Mouse (Mus musculus): ENCODE measurements around the gene Crygn. TPM values are rescaled to one million over a fixed set of nuclear protein-coding genes. Genes with fewer than 3 reads are reported as not detected.

The Crygn gene
- polyA plus RNA-seq, 1 experiment = 28.5 TPM

DNA sequence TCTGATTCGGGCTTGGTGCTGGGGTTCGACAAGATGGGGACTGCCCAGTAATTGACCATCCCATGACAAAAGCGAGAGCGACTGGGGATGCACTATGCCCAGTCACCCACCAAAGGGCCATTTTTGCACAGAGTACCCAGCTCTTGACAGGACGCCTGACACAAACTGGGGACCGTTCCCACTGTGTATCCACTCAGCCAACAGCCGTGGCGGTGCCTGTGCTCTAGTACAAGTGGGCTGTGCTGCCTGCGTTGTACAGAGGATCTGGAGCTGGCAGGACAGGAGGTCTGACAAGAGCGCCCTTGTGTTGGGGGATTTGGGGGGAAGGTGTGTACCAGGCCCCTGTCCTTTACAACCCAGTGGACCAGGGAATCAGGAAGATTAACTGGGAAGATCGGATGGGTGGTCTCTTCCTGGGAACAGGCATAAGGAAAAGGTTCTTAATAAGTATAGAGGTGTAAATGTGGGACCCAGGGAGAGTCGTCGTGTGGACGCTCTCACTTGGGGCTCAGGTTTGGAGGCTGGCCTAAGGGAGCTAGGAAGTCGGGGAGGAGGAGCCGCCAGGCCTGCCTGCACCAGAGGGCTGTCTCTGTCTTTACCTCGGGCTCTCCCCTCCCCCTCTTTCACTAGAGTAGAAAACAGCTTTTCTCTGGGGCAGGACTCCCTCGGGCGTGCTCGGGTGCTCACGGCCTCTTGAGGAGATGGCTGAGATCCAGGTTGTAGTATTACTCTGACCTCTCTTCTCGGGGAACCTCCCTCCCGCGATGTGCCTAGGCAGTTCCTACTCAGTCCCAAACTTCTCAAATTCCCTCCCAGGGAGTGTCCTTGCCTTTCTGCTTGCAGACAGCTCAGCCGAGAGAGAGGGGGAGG lies 6.3 kb downstream of the Crygn start:
- no peaks in the 10 kb centered on the region for H3K4me1 ChIP-seq (ENCODE audit: control insufficient read depth, insufficient read depth, low read length)
- peak overlapping the region; percentile 68 for H3K4me3 ChIP-seq (replicated peaks; ENCODE audit: control insufficient read depth, low read depth, low read length)
- 3% methylated on average over 25 of the region's 25 CpGs for WGBS
- no peak for TF ChIP-seq CTCF (IDR thresholded peaks at IDR 0.05; ENCODE audit: control insufficient read depth, insufficient read depth, low read length)
- TF ChIP-seq POLR2A (IDR thresholded peaks at IDR 0.05; ENCODE audit: borderline replicate concordance, control insufficient read depth, low read depth, low read length) = peak; percentile 32; the same call in 1 of the 2 replicates
- H3K27ac ChIP-seq (ENCODE audit: control insufficient read depth, insufficient read depth, low read depth, low read length, poor library complexity) = peak overlapping the region; percentile 38

- Histone ChIP-seq H3K4me3 (replicated peaks; ENCODE audit: control insufficient read depth, low read depth, low read length) (peak overlapping the region; percentile 68), H3K4me1 (ENCODE audit: control insufficient read depth, insufficient read depth, low read length) (no peaks in the 10 kb centered on the region), H3K27ac (ENCODE audit: control insufficient read depth, insufficient read depth, low read depth, low read length, poor library complexity) (peak overlapping the region; percentile 92)
- WGBS = 8% methylated on average over 56 of the region's 59 CpGs
- TF ChIP-seq CTCF (IDR thresholded peaks at IDR 0.05; ENCODE audit: control insufficient read depth, insufficient read depth, low read length) (peak; percentile 83), POLR2A (IDR thresholded peaks at IDR 0.05; ENCODE audit: borderline replicate concordance, control insufficient read depth, low read depth, low read length) (peak; percentile 52; the same call in 1 of the 2 replicates)
These were observed 7.2 kb downstream of the Crygn start for GRCm38 (mm10) chr5:24750321-24751304.

GRCm38 (mm10) chr5:24749731-24750130 lies 8.1 kb downstream of the Crygn start:
- no peak overlapping the region for H3K4me3 ChIP-seq (replicated peaks; ENCODE audit: control insufficient read depth, low read depth, low read length)
- H3K4me1 ChIP-seq (ENCODE audit: control insufficient read depth, insufficient read depth, low read length) = no peaks in the 10 kb centered on the region
- 69% methylated on average over 5 of the region's 5 CpGs for WGBS
- H3K27ac ChIP-seq (ENCODE audit: control insufficient read depth, insufficient read depth, low read depth, low read length, poor library complexity) = no peak overlapping the region
- no peak for TF ChIP-seq CTCF (IDR thresholded peaks at IDR 0.05; ENCODE audit: control insufficient read depth, insufficient read depth, low read length)
- TF ChIP-seq POLR2A (IDR thresholded peaks at IDR 0.05; ENCODE audit: borderline replicate concordance, control insufficient read depth, low read depth, low read length) = no peak

DNA sequence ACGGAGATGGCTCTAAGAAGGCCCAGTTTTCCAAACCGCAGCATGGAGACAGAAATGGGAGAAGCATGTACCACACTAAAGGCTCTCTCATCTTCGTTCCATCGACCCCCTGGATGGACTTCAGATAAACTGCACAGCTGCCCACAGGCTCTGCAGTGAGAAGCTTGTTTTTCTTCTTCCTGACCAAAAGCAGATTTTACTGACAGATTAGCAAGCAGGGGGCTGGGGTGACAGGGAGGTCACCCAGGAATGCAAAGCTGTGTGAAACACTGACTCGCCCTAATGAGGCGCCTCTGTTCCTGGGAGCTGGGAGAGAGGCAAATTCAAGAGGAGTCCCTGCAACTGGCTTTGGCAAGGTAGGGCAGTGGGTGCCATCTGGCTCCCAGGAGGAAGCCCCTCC lies 10.3 kb downstream of the Crygn start:
- no peak overlapping the region for H3K27ac ChIP-seq (ENCODE audit: control insufficient read depth, insufficient read depth, low read depth, low read length, poor library complexity)
- no peaks in the 10 kb centered on the region for H3K4me1 ChIP-seq (ENCODE audit: control insufficient read depth, insufficient read depth, low read length)
- TF ChIP-seq POLR2A (IDR thresholded peaks at IDR 0.05; ENCODE audit: borderline replicate concordance, control insufficient read depth, low read depth, low read length) (no peak), CTCF (IDR thresholded peaks at IDR 0.05; ENCODE audit: control insufficient read depth, insufficient read depth, low read length) (no peak)
- WGBS = 52% methylated on average over 6 of the region's 6 CpGs
- no peak overlapping the region for H3K4me3 ChIP-seq (replicated peaks; ENCODE audit: control insufficient read depth, low read depth, low read length)

- Histone ChIP-seq H3K27ac (ENCODE audit: control insufficient read depth, insufficient read depth, low read depth, low read length, poor library complexity) (no peak overlapping the region), H3K4me3 (replicated peaks; ENCODE audit: control insufficient read depth, low read depth, low read length) (no peak overlapping the region), H3K4me1 (ENCODE audit: control insufficient read depth, insufficient read depth, low read length) (no peaks in the 10 kb centered on the region)
- 86% methylated on average over 10 of the region's 10 CpGs for WGBS
- TF ChIP-seq POLR2A (IDR thresholded peaks at IDR 0.05; ENCODE audit: borderline replicate concordance, control insufficient read depth, low read depth, low read length) (no peak), CTCF (IDR thresholded peaks at IDR 0.05; ENCODE audit: control insufficient read depth, insufficient read depth, low read length) (no peak)
These were observed 13.9 kb downstream of the Crygn start for GRCm38 (mm10) chr5:24743956-24744355.

DNA sequence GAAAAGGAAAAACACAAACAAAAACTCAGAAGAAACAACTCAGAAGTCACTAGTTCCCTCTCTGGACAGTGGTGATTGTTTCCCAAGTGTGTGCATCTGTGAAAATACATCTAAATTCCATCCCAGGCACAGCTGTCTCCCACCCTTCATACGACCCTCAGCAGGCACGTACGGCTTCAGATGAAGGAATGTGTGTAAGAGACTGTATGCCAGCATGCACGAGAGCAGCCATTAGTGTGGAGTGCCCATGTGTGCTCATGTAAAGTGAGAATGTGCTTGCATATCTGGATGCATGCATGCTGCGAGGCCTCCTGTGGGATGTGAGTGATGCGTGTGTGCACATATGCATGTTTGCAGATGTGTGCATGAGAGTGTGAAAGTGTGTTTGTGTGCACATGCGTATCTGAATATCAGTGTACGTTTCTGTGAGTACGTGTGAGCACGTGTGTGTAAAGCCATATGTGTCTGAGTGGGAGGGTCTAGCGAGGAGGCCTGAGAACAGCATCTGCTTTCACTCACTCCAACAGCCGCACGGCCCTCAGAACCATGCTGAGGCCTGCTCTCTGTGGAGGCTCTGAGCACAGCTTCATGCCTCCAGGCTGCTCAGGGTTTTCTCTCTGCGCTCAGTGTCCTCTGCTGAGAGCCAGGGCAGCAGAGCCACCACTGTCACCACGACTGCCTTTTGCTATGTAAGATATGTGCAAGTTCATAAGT lies 16.5 kb downstream of the Crygn start:
- TF ChIP-seq CTCF (IDR thresholded peaks at IDR 0.05; ENCODE audit: control insufficient read depth, insufficient read depth, low read length) (no peak), POLR2A (IDR thresholded peaks at IDR 0.05; ENCODE audit: borderline replicate concordance, control insufficient read depth, low read depth, low read length) (no peak)
- 87% methylated on average over 15 of the region's 15 CpGs for WGBS

GRCm38 (mm10) chr5:24739141-24739753 lies 18.6 kb downstream of the Crygn start:
- H3K4me3 ChIP-seq (replicated peaks; ENCODE audit: control insufficient read depth, low read depth, low read length) = no peak overlapping the region
- no peak overlapping the region for H3K27ac ChIP-seq (ENCODE audit: control insufficient read depth, insufficient read depth, low read depth, low read length, poor library complexity)
- 6% methylated on average over 15 of the region's 15 CpGs for WGBS
- TF ChIP-seq CTCF (IDR thresholded peaks at IDR 0.05; ENCODE audit: control insufficient read depth, insufficient read depth, low read length) (no peak), POLR2A (IDR thresholded peaks at IDR 0.05; ENCODE audit: borderline replicate concordance, control insufficient read depth, low read depth, low read length) (no peak)
- H3K4me1 ChIP-seq (ENCODE audit: control insufficient read depth, insufficient read depth, low read length) = 0 out of 2 replicates have a peak, but pooled peaks cover 1% of the 10 kb centered on the region

More for the DNA sequence above, 16.5 kb downstream of the Crygn start:
- Histone ChIP-seq H3K27ac (ENCODE audit: control insufficient read depth, insufficient read depth, low read depth, low read length, poor library complexity) (no peak overlapping the region), H3K4me3 (replicated peaks; ENCODE audit: control insufficient read depth, low read depth, low read length) (no peak overlapping the region), H3K4me1 (ENCODE audit: control insufficient read depth, insufficient read depth, low read length) (0 out of 2 replicates have a peak, but pooled peaks cover 1% of the 10 kb centered on the region)

Data from bone marrow, adult 2 months (tissue).